Mouse (Mus musculus) heart, adult 11 months (tissue): ENCODE results near the gene Anapc16.
"Not testable (repeated sequence)": the region's sequence is repeated elsewhere in the genome, so short reads cannot be mapped to it uniquely, and the experiment has no call there.

ENCODE experiments used
- DNase-seq: peaks from one replicate; pipeline ENCODE4 v3.0.0; 2022

The Anapc16 gene

GRCm38 (mm10) chr10:59999057-59999456 lies 3.9 kb downstream of the Anapc16 start:
- no peak for DNase-seq

- DNase-seq: peak; percentile 94
Observed at GRCm38 (mm10) chr10:59997591-59997990, 5.3 kb downstream of the Anapc16 start.

GRCm38 (mm10) chr10:59995889-59996288 lies 7.0 kb downstream of the Anapc16 start:
- DNase-seq: peak; percentile 95

- DNase-seq: not testable (repeated sequence)
Observed at GRCm38 (mm10) chr10:59993813-59994212, 9.1 kb downstream of the Anapc16 start.

GRCm38 (mm10) chr10:59992024-59992423 lies 10.9 kb downstream of the Anapc16 start:
- DNase-seq: peak; percentile 88

- DNase-seq: peak; percentile 96
Observed at GRCm38 (mm10) chr10:59991262-59991880, 11.6 kb downstream of the Anapc16 start.

- peak; percentile 90 for DNase-seq
Observed at GRCm38 (mm10) chr10:59990393-59990792, 12.5 kb downstream of the Anapc16 start.

- peak; percentile 97 for DNase-seq
Observed at GRCm38 (mm10) chr10:59988036-59988435, 14.9 kb downstream of the Anapc16 start.

- peak; percentile 95 for DNase-seq
Observed at GRCm38 (mm10) chr10:59982379-59982873, 20.5 kb downstream of the Anapc16 start.

GRCm38 (mm10) chr10:59981792-59982191 lies 21.1 kb downstream of the Anapc16 start:
- peak; percentile 97 for DNase-seq

- peak; percentile 93 for DNase-seq
Observed at GRCm38 (mm10) chr10:59981336-59981735, 21.6 kb downstream of the Anapc16 start.

- DNase-seq: peak; percentile 99
Observed at GRCm38 (mm10) chr10:59980815-59981244, 22.1 kb downstream of the Anapc16 start.

GRCm38 (mm10) chr10:59978873-59979743 lies 23.8 kb downstream of the Anapc16 start:
- peak; percentile 99 for DNase-seq

GRCm38 (mm10) chr10:59978401-59978800 lies 24.5 kb downstream of the Anapc16 start:
- peak; percentile 97 for DNase-seq

GRCm38 (mm10) chr10:59977715-59978343 lies 25.1 kb downstream of the Anapc16 start:
- DNase-seq: peak; percentile 94

- DNase-seq: no peak
Observed at GRCm38 (mm10) chr10:59977141-59977540, 25.8 kb downstream of the Anapc16 start.

GRCm38 (mm10) chr10:59974786-59975185 lies 28.1 kb downstream of the Anapc16 start:
- DNase-seq: peak; percentile 98

GRCm38 (mm10) chr10:59974191-59974664 lies 28.7 kb downstream of the Anapc16 start:
- DNase-seq: peak; percentile 100

- peak; percentile 91 for DNase-seq
Observed at GRCm38 (mm10) chr10:59973400-59973799, 29.5 kb downstream of the Anapc16 start.

GRCm38 (mm10) chr10:59972999-59973398 lies 29.9 kb downstream of the Anapc16 start:
- no peak for DNase-seq

GRCm38 (mm10) chr10:59972534-59972933 lies 30.4 kb downstream of the Anapc16 start:
- DNase-seq: peak; percentile 99

- DNase-seq: peak; percentile 92
Observed at GRCm38 (mm10) chr10:59971813-59972212, 31.1 kb downstream of the Anapc16 start.

- DNase-seq: peak; percentile 98
Observed at GRCm38 (mm10) chr10:59970450-59971062, 32.4 kb downstream of the Anapc16 start.
